Mouse (Mus musculus) left cerebral cortex, postnatal 10 days (tissue): Measurements from ENCODE around the gene Papolb. TPM values are rescaled to one million over a fixed set of nuclear protein-coding genes. Genes with fewer than 3 reads are reported as not detected.
A peak's percentile ranks its signal among the peaks of the same experiment; 100 is the strongest.

ENCODE experiments used
- DNase-seq, 2 experiments: peaks; one replicate each; pipeline ENCODE4 v3.0.0; 2021 to 2022; ENCODE audit warnings: low spot score in 2 of 2, mixed read lengths in 1 of 2; ENCODE audit errors: extremely low spot score in 1 of 2
- intact Hi-C: fragments of 180-260 bp; cut with DNase I; formaldehyde crosslinking; loops from one replicate; pipeline ENCODE4 v1.15.1; 2025
- total RNA-seq, 2 experiments: library from RNA; stranded (reverse); gene quantifications; 2 replicates each; pipeline ENCODE4 v1.2.3; 2021

The Papolb gene
- total RNA-seq, 2 experiments from 2014 or later, result 0.87 to 0.88 TPM

GRCm38 (mm10) chr5:142482512-142482911 lies 47.4 kb downstream of the Papolb start:
- intact Hi-C loops, result no loop called here
- DNase-seq, result no peak

GRCm38 (mm10) chr5:142478829-142479435 lies 50.9 kb downstream of the Papolb start:
- peak; percentile 80 to 89 for DNase-seq
- intact Hi-C loops, result loop anchor here (5.0 kb wide), 1 partner anchor 73 kb away; the partner anchor contains the start of gene Radil

- intact Hi-C loops, result loop anchor here (5.0 kb wide), 1 partner anchor 74 kb away; the partner anchor contains the start of gene Radil
- DNase-seq, result no peak
Observed at GRCm38 (mm10) chr5:142477866-142478615, 51.8 kb downstream of the Papolb start.

GRCm38 (mm10) chr5:142477346-142477745 lies 52.5 kb downstream of the Papolb start:
- intact Hi-C loops, result loop anchor here (5.0 kb wide), 1 partner anchor 75 kb away; the partner anchor contains the start of gene Radil
- DNase-seq, result no peak

Other genes starting within 250 kb of the Papolb start
- gene Foxk1, start 128.6 kb downstream of the Papolb start, total RNA-seq, result 10 to 100 TPM; 38.2 to 40.0 TPM
- gene Ap5z1, start 66.1 kb downstream of the Papolb start, total RNA-seq, result 10 to 100 TPM; 17.5 to 22.3 TPM
- 10 to 100 TPM; 19.9 to 20.9 TPM for gene Radil, start 21.0 kb upstream of the Papolb start, total RNA-seq
- gene Mmd2, start 78.7 kb upstream of the Papolb start, total RNA-seq, result 100 to 1,000 TPM; 119 to 123 TPM
- gene Wipi2, start 97.6 kb upstream of the Papolb start, total RNA-seq, result 10 to 100 TPM; 79.9 to 87.7 TPM
- 10 to 100 TPM; 64.9 to 77.5 TPM for gene Slc29a4, start 162.4 kb upstream of the Papolb start, total RNA-seq